23 mouse cellular contexts compared by ENCODE assay signal in genomic region chr10:13587914-13588313, GRCm38 (mm10). TPM values are rescaled to one million over a fixed set of nuclear protein-coding genes. Genes with fewer than 3 reads are reported as not detected.
DNase-seq lines count a peak whose midpoint lies in the region; ATAC-seq and TF ChIP-seq lines count a peak whose summit lies in the region.
"Had no signal": no experiment of that assay in that cellular context is flagged by ENCODE, and none has a peak within 500 bp of the region (broad histone marks: within the 10 kb centered on the region; RNA-seq: fewer than 3 reads in every experiment).

No protein-coding gene starts in this region.

- no peak overlapping the region for H3K9ac ChIP-seq in forebrain, postnatal 0 days
- H3K9ac ChIP-seq in forebrain, embryonic 11.5 days (ENCODE audit: low read length) = no peak overlapping the region
- H3K9ac ChIP-seq in neural tube, embryonic 15.5 days (replicated peaks) = no peak overlapping the region
- H3K9ac ChIP-seq: embryonic facial prominence, embryonic 15.5 days; forebrain, embryonic 15.5 days; hindbrain, embryonic 15.5 days had no signal

- intact Hi-C loops in left cerebral cortex, postnatal 4 days (cut with DNase I) = no loop called here

- H3K27ac ChIP-seq in forebrain, postnatal 0 days (ENCODE audit: low read depth, low read length) = no peak overlapping the region
- H3K27ac ChIP-seq in forebrain, embryonic 11.5 days (ENCODE audit: low read depth, low read length) = no peak overlapping the region
- no peak overlapping the region for H3K27ac ChIP-seq in neural tube, embryonic 15.5 days (replicated peaks)
- H3K27ac ChIP-seq: embryonic facial prominence, embryonic 15.5 days; forebrain, embryonic 15.5 days; heart, embryonic 10.5 days; hindbrain, embryonic 15.5 days; layer of hippocampus, adult 2 months had no signal

- DNase-seq in forebrain, postnatal 0 days = no peak
- no peak for DNase-seq in forebrain, embryonic 11.5 days (ENCODE audit: low spot score)
- peak; percentile 51 for DNase-seq in left cerebral cortex, adult 11 months (ENCODE audit: low spot score)
- DNase-seq in left cerebral cortex, postnatal 4 days = no peak
- DNase-seq in left cerebral cortex, adult 18-20 months (ENCODE audit: low spot score in 2 of 2) = peak; percentile 41 to 50
- DNase-seq: adrenal gland, adult 2 months; cerebellum, adult 18-20 months; cerebellum, postnatal 14 days; embryo, embryonic 11 days; kidney, postnatal 25 days; lung, postnatal 4 days; midbrain, embryonic 14.5 days; thymus, postnatal 25 days had no signal

- H3K27me3 ChIP-seq in forebrain, postnatal 0 days (ENCODE audit: insufficient read depth, low read length) = no peaks in the 10 kb centered on the region
- H3K27me3 ChIP-seq in forebrain, embryonic 11.5 days (ENCODE audit: control insufficient read depth, insufficient read depth, low read length) = no peaks in the 10 kb centered on the region
- no peaks in the 10 kb centered on the region for H3K27me3 ChIP-seq in neural tube, embryonic 15.5 days (replicated peaks)
- H3K27me3 ChIP-seq: forebrain, embryonic 15.5 days; hindbrain, embryonic 15.5 days had no signal

- TF ChIP-seq CTCF in forebrain, postnatal 0 days (IDR thresholded peaks at IDR 0.05; ENCODE audit: low read depth) = no peak

- ATAC-seq in forebrain, postnatal 0 days = peak; percentile 38
- ATAC-seq in forebrain, embryonic 11.5 days (replicated peaks; ENCODE audit: low FRiP score) = no peak
- ATAC-seq in neural tube, embryonic 15.5 days (ENCODE audit: low FRiP score) = no peak
- ATAC-seq in monocyte, adult 5-6 weeks (replicated peaks; ENCODE audit: insufficient number of reproducible peaks, low FRiP score, low TSS enrichment, poor library complexity, severe bottlenecking) = no peak
- ATAC-seq: CD4-positive, CD25-positive, alpha-beta regulatory T cell, adult 4 months; forebrain, embryonic 15.5 days; intestine, embryonic 16.5 days had no signal

- no peak overlapping the region for H3K4me2 ChIP-seq in forebrain, postnatal 0 days (ENCODE audit: low read depth)
- H3K4me2 ChIP-seq in forebrain, embryonic 11.5 days (ENCODE audit: low read depth, low read length, severe bottlenecking) = no peak overlapping the region
- H3K4me2 ChIP-seq in neural tube, embryonic 15.5 days = no peak overlapping the region
- H3K4me2 ChIP-seq: embryonic facial prominence, embryonic 15.5 days; forebrain, embryonic 15.5 days; hindbrain, embryonic 15.5 days had no signal

- no peak overlapping the region for H3K4me3 ChIP-seq in forebrain, postnatal 0 days (ENCODE audit: low read depth, low read length)
- no peak overlapping the region for H3K4me3 ChIP-seq in forebrain, embryonic 11.5 days (ENCODE audit: low read depth, low read length)
- no peak overlapping the region for H3K4me3 ChIP-seq in neural tube, embryonic 15.5 days (replicated peaks)
- H3K4me3 ChIP-seq: embryonic facial prominence, embryonic 15.5 days; forebrain, embryonic 15.5 days; heart, embryonic 10.5 days; hindbrain, embryonic 15.5 days; layer of hippocampus, adult 2 months; myocyte had no signal

- no peaks in the 10 kb centered on the region for H3K9me3 ChIP-seq in forebrain, postnatal 0 days (ENCODE audit: low read length)
- no peaks in the 10 kb centered on the region for H3K9me3 ChIP-seq in forebrain, embryonic 11.5 days (ENCODE audit: control insufficient read depth, low read length)
- no peaks in the 10 kb centered on the region for H3K9me3 ChIP-seq in neural tube, embryonic 15.5 days (replicated peaks)
- H3K9me3 ChIP-seq: embryonic facial prominence, embryonic 15.5 days; forebrain, embryonic 15.5 days; heart, embryonic 10.5 days; hindbrain, embryonic 15.5 days had no signal

- WGBS in forebrain, postnatal 0 days = 73% methylated on average over 2 of the region's 2 CpGs
- 79% methylated on average over 2 of the region's 2 CpGs for WGBS in forebrain, embryonic 11.5 days
- 80% methylated on average over 2 of the region's 2 CpGs for WGBS in neural tube, embryonic 15.5 days

- no peaks in the 10 kb centered on the region for H3K36me3 ChIP-seq in forebrain, postnatal 0 days (ENCODE audit: insufficient read depth)
- no peaks in the 10 kb centered on the region for H3K36me3 ChIP-seq in forebrain, embryonic 11.5 days (ENCODE audit: control insufficient read depth, insufficient read depth, low read length)
- no peaks in the 10 kb centered on the region for H3K36me3 ChIP-seq in neural tube, embryonic 15.5 days
- H3K36me3 ChIP-seq: embryonic facial prominence, embryonic 15.5 days; forebrain, embryonic 15.5 days; heart, embryonic 10.5 days; hindbrain, embryonic 15.5 days had no signal

- H3K4me1 ChIP-seq in forebrain, postnatal 0 days (ENCODE audit: insufficient read depth) = no peaks in the 10 kb centered on the region
- no peaks in the 10 kb centered on the region for H3K4me1 ChIP-seq in forebrain, embryonic 11.5 days (replicated peaks; ENCODE audit: control insufficient read depth, insufficient read depth, low read length)
- H3K4me1 ChIP-seq in neural tube, embryonic 15.5 days = no peaks in the 10 kb centered on the region
- H3K4me1 ChIP-seq: embryonic facial prominence, embryonic 15.5 days; forebrain, embryonic 15.5 days; heart, embryonic 10.5 days; hindbrain, embryonic 15.5 days had no signal

RNA-seq across cellular contexts. Expression of gene Pex3, which starts 35.0 kb away (rescaled TPM):
- total RNA-seq in forebrain, postnatal 0 days (2014; rRNA removed) = 41.5 and 41.7 TPM in 2 replicates
- 31.6 and 33.8 TPM in 2 replicates for polyA plus RNA-seq in forebrain, postnatal 0 days (2015; fragmentation: Nextera tagmentation; extraction: Ambion mirVana)
- 25.0 and 26.3 TPM in 2 replicates for polyA plus RNA-seq in forebrain, embryonic 11.5 days (2014; fragmentation: Nextera tagmentation; extraction: Ambion mirVana)
- 10 to 100 TPM; 23.4 to 25.5 TPM for total RNA-seq in left cerebral cortex, postnatal 4 days (2021)
- 10 to 100 TPM; 25.2 to 31.6 TPM for total RNA-seq in left cerebral cortex, adult 18-20 months (2021)
- polyA plus RNA-seq in neural tube, embryonic 15.5 days (2015; fragmentation: Nextera tagmentation; extraction: Ambion mirVana) = 25.7 and 25.8 TPM in 2 replicates
- 18.2 to 27.8 TPM (median 21.1 TPM) in 3 replicates for total RNA-seq in monocyte, adult 5-6 weeks (2017)

RNA-seq across cellular contexts. Expression of gene Adat2, which starts 35.2 kb away (rescaled TPM):
- 4.1 and 6.0 TPM in 2 replicates for total RNA-seq in forebrain, postnatal 0 days (2014; rRNA removed)
- 2.0 and 2.2 TPM in 2 replicates for polyA plus RNA-seq in forebrain, postnatal 0 days (2015; fragmentation: Nextera tagmentation; extraction: Ambion mirVana)
- polyA plus RNA-seq in forebrain, embryonic 11.5 days (2014; fragmentation: Nextera tagmentation; extraction: Ambion mirVana) = 3.4 and 3.7 TPM in 2 replicates
- 1 to 10 TPM; 8.9 to 9.7 TPM for total RNA-seq in left cerebral cortex, postnatal 4 days (2021)
- total RNA-seq in left cerebral cortex, adult 18-20 months (2021) = 10 to 100 TPM in 1 of 2 experiments, 1 to 10 TPM in 1; 9.3 to 10.3 TPM
- polyA plus RNA-seq in neural tube, embryonic 15.5 days (2015; fragmentation: Nextera tagmentation; extraction: Ambion mirVana) = 2.0 and 2.4 TPM in 2 replicates
- 1.6 to 2.9 TPM (median 1.7 TPM) in 3 replicates for total RNA-seq in monocyte, adult 5-6 weeks (2017)

Comparison
In these comparisons a context has a peak if more than half of its experiments do, and no peak if none do; other contexts are left out.
1. DNase-seq: peak in left cerebral cortex, adult 11 months (single experiment) and left cerebral cortex, adult 18-20 months (2 of 2); none in forebrain, postnatal 0 days (single experiment), forebrain, embryonic 11.5 days (single experiment) and left cerebral cortex, postnatal 4 days (single experiment).